Mouse (Mus musculus): ENCODE data around the gene Selenoh. TPM values are rescaled to one million over a fixed set of nuclear protein-coding genes. Genes with fewer than 3 reads are reported as not detected.

Selenoh gene
- polyA plus RNA-seq, 1 experiment from 2014 or later = 309 TPM

DNA sequence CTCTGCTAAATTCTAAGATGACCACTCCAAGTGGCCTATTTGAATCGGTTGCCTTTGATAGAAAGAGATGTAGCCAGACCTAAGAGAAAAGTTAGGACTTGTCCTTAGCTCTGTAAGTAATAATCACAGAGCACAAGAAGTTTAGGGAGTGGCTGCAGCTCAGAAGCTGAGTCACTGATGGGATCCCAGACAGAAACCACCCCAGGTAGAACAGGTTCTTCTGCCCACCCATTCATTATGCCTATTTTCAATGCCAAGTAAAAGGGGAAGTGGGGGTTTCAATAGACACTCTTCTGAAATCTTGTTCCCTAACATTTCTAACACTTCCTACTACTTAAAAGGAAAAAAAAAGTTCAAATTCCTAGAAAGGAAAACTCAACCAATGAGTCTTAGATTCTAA is 34.7 kb upstream of the Selenoh start:
- DNase-seq (ENCODE audit: low spot score) (no peak), ATAC-seq (replicated peaks; ENCODE audit: low FRiP score, low TSS enrichment, low read depth) (peak; percentile 64; the same call in 1 of the 2 replicates)
- Histone ChIP-seq H3K9ac (ENCODE audit: low read length) (no peak overlapping the region), H3K9me3 (ENCODE audit: control insufficient read depth, low read length) (no peaks in the 10 kb centered on the region), H3K36me3 (ENCODE audit: control insufficient read depth, insufficient read depth, low read length) (peaks cover 81% of the 10 kb centered on the region), H3K4me1 (replicated peaks; ENCODE audit: control insufficient read depth, insufficient read depth, low read length) (0 out of 2 replicates have a peak, but pooled peaks cover 4% of the 10 kb centered on the region), H3K27me3 (replicated peaks; ENCODE audit: control insufficient read depth, insufficient read depth, low read length) (no peaks in the 10 kb centered on the region), H3K4me2 (ENCODE audit: low read length) (no peak overlapping the region), H3K27ac (ENCODE audit: low read depth) (no peak overlapping the region), H3K4me3 (ENCODE audit: low read depth, low read length) (no peak overlapping the region)
- 89% methylated on average over 1 of the region's 1 CpGs for WGBS

DNA sequence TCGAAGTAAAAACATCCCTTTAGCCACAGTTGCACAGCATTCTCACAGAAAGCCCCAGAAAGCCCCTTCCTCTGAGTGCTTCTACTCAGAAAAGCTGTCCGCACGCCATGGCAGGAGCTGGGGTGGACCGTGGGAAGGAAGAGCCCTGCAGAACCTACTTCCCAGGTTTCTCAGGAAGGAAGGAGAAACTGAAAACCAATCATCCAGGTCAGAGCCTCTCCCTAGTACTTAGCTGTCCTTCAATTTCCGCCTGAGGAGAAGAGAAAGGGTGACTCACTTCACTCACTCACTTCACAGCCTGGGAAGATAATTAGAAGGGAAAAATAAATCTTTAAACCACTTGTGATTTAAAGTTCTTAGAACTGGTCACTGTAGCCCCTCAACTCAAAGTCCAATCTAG is 33.8 kb upstream of the Selenoh start:
- Histone ChIP-seq H3K27me3 (replicated peaks; ENCODE audit: control insufficient read depth, insufficient read depth, low read length) (no peaks in the 10 kb centered on the region), H3K9me3 (ENCODE audit: control insufficient read depth, low read length) (no peaks in the 10 kb centered on the region), H3K4me2 (ENCODE audit: low read length) (no peak overlapping the region), H3K36me3 (ENCODE audit: control insufficient read depth, insufficient read depth, low read length) (peaks cover 80% of the 10 kb centered on the region), H3K27ac (ENCODE audit: low read depth) (no peak overlapping the region), H3K9ac (ENCODE audit: low read length) (no peak overlapping the region), H3K4me1 (replicated peaks; ENCODE audit: control insufficient read depth, insufficient read depth, low read length) (0 out of 2 replicates have a peak, but pooled peaks cover 4% of the 10 kb centered on the region), H3K4me3 (ENCODE audit: low read depth, low read length) (no peak overlapping the region)
- no peak for ATAC-seq (replicated peaks; ENCODE audit: low FRiP score, low TSS enrichment, low read depth)
- no peak for DNase-seq (ENCODE audit: low spot score)
- WGBS = 88% methylated on average over 5 of the region's 5 CpGs

DNA sequence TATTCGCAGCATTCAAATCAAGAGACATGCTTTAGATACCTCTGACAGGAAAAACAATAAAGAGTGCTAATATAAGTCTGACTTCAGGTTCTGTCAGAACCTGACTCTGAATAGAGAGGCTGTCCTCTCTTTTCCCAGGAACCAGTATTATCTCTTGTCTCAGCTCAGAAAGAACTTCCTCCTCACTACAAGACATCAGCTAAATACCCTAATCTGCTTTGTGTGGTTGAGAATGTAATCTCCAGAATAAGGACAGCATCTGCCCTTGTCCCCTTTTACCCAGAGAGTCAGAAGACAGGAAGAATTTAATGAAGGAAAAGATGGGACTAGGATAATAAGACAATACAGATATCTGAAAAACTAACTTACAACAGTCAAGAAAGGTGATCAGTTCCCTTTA is 32.9 kb upstream of the Selenoh start:
- no peaks in the 10 kb centered on the region for H3K9me3 ChIP-seq (ENCODE audit: control insufficient read depth, low read length)
- H3K27ac ChIP-seq (ENCODE audit: low read depth) = no peak overlapping the region
- no peak overlapping the region for H3K4me3 ChIP-seq (ENCODE audit: low read depth, low read length)
- H3K4me1 ChIP-seq (replicated peaks; ENCODE audit: control insufficient read depth, insufficient read depth, low read length) = 0 out of 2 replicates have a peak, but pooled peaks cover 4% of the 10 kb centered on the region
- no peaks in the 10 kb centered on the region for H3K27me3 ChIP-seq (replicated peaks; ENCODE audit: control insufficient read depth, insufficient read depth, low read length)
- ATAC-seq (replicated peaks; ENCODE audit: low FRiP score, low TSS enrichment, low read depth) (no peak), DNase-seq (ENCODE audit: low spot score) (no peak)
- no peak overlapping the region for H3K9ac ChIP-seq (ENCODE audit: low read length)
- WGBS = 100% methylated on average over 1 of the region's 1 CpGs
- peaks cover 79% of the 10 kb centered on the region for H3K36me3 ChIP-seq (ENCODE audit: control insufficient read depth, insufficient read depth, low read length)
- H3K4me2 ChIP-seq (ENCODE audit: low read length) = no peak overlapping the region

DNA sequence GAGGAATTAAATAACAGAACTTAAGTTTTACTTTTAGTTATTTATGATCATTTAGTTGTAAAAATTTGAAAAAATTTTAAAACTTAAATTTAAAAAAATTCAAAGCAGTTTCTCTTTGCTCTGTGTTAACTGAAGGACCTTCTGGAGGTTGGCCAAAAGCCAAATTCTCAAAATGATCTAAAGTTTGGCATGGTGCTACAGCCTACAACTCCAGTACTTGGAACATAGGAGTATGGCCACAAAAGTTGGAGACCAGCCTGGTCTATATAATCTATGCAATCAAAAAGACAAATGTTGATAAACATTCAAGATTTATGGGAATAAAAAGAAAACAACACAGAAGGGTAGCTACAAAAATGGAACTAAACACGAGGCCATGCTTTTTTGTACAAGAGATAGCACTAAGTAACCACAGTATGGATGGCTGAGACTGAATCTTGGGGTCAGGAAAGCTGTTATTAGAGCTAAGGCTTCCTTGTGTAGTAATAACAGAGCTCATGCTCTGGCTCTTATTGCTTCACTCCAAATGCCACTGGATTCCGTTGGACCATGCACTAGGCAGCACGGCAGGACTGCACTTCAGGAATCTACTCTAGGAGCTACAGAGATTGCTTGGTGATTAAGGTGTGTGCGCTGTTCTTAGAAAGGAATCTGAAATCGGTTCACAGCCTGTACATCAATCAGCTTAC is 24.6 kb upstream of the Selenoh start:
- 79% methylated on average over 5 of the region's 5 CpGs for WGBS
- H3K9ac ChIP-seq (ENCODE audit: low read length) = no peak overlapping the region
- H3K36me3 ChIP-seq (ENCODE audit: control insufficient read depth, insufficient read depth, low read length) = peaks cover 89% of the 10 kb centered on the region
- no peak overlapping the region for H3K4me2 ChIP-seq (ENCODE audit: low read length)
- no peak overlapping the region for H3K4me3 ChIP-seq (ENCODE audit: low read depth, low read length)
- H3K4me1 ChIP-seq (replicated peaks; ENCODE audit: control insufficient read depth, insufficient read depth, low read length) = no peaks in the 10 kb centered on the region
- DNase-seq (ENCODE audit: low spot score) (no peak), ATAC-seq (replicated peaks; ENCODE audit: low FRiP score, low TSS enrichment, low read depth) (no peak)
- no peaks in the 10 kb centered on the region for H3K27me3 ChIP-seq (replicated peaks; ENCODE audit: control insufficient read depth, insufficient read depth, low read length)
- no peaks in the 10 kb centered on the region for H3K9me3 ChIP-seq (ENCODE audit: control insufficient read depth, low read length)
- no peak overlapping the region for H3K27ac ChIP-seq (ENCODE audit: low read depth)

DNA sequence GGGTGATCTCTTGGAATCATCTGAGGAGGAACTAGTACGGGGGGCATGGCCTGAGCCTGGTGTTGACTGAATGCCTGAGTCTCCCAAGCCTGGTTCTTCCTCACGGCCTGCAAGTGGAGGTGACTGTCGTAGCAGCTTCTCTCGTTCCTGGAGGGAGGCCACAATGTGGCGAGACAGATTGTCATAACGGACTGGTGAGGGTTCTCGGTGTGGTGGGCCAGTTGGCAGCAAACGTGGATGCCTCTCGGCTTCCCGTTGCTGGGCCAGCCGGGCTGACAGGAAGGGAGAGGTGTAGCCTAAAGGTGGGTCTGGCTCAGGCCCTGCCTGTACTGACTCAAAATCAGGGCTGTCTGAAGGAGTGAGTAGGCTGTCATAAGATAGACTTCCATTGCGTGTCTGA is 19.5 kb upstream of the Selenoh start:
- H3K9ac ChIP-seq (ENCODE audit: low read length) = no peak overlapping the region
- DNase-seq (ENCODE audit: low spot score) = no peak
- no peaks in the 10 kb centered on the region for H3K4me1 ChIP-seq (replicated peaks; ENCODE audit: control insufficient read depth, insufficient read depth, low read length)
- no peaks in the 10 kb centered on the region for H3K9me3 ChIP-seq (ENCODE audit: control insufficient read depth, low read length)
- H3K36me3 ChIP-seq (ENCODE audit: control insufficient read depth, insufficient read depth, low read length) = peaks cover 97% of the 10 kb centered on the region
- WGBS = 89% methylated on average over 12 of the region's 12 CpGs
- no peak for ATAC-seq (replicated peaks; ENCODE audit: low FRiP score, low TSS enrichment, low read depth)
- no peak overlapping the region for H3K4me3 ChIP-seq (ENCODE audit: low read depth, low read length)
- no peaks in the 10 kb centered on the region for H3K27me3 ChIP-seq (replicated peaks; ENCODE audit: control insufficient read depth, insufficient read depth, low read length)
- H3K27ac ChIP-seq (ENCODE audit: low read depth) = no peak overlapping the region
- H3K4me2 ChIP-seq (ENCODE audit: low read length) = no peak overlapping the region

DNA sequence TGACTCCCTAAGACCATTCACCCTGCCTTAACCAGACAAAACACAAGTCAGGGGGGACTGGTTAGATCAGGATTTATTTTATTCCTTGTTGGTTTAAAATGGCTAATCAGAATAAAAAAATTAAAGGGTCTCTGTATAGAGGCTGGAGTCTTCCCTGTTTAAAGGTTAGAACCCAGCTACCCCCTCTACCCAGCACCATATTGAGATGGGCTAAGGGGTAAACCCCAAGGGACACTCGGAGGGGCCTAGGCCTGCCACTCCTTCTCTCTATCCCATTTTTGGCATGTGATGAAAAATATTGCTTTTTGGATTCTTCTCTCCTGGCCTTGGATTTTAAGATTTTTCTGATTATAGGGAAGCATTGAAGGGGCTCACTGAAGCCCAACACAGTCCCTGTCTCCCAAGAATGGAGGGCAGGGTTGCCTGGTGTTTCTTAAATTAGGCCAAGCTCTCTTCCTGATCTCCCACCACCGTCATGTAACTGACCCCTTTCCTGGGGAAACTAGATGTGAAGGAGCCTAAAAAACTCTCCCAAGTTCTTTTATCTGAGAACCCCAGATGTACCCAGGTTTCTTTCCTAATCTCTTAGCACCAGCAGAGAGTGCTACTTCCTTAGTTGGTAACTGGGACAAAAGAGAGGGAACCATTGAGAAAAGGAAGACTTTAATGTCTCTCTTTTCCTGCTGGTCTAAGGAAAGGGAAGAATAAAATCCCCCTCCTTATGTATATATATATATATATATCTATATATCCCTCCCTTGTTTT is 17.7 kb upstream of the Selenoh start:
- no peak overlapping the region for H3K27ac ChIP-seq (ENCODE audit: low read depth)
- DNase-seq (ENCODE audit: low spot score) (peak; percentile 21), ATAC-seq (replicated peaks; ENCODE audit: low FRiP score, low TSS enrichment, low read depth) (no peak)
- peaks cover 82% of the 10 kb centered on the region for H3K36me3 ChIP-seq (ENCODE audit: control insufficient read depth, insufficient read depth, low read length)
- H3K9me3 ChIP-seq (ENCODE audit: control insufficient read depth, low read length) = no peaks in the 10 kb centered on the region
- no peaks in the 10 kb centered on the region for H3K4me1 ChIP-seq (replicated peaks; ENCODE audit: control insufficient read depth, insufficient read depth, low read length)
- no peak overlapping the region for H3K4me3 ChIP-seq (ENCODE audit: low read depth, low read length)
- 76% methylated on average over 2 of the region's 2 CpGs for WGBS
- no peaks in the 10 kb centered on the region for H3K27me3 ChIP-seq (replicated peaks; ENCODE audit: control insufficient read depth, insufficient read depth, low read length)
- no peak overlapping the region for H3K4me2 ChIP-seq (ENCODE audit: low read length)
- H3K9ac ChIP-seq (ENCODE audit: low read length) = no peak overlapping the region

DNA sequence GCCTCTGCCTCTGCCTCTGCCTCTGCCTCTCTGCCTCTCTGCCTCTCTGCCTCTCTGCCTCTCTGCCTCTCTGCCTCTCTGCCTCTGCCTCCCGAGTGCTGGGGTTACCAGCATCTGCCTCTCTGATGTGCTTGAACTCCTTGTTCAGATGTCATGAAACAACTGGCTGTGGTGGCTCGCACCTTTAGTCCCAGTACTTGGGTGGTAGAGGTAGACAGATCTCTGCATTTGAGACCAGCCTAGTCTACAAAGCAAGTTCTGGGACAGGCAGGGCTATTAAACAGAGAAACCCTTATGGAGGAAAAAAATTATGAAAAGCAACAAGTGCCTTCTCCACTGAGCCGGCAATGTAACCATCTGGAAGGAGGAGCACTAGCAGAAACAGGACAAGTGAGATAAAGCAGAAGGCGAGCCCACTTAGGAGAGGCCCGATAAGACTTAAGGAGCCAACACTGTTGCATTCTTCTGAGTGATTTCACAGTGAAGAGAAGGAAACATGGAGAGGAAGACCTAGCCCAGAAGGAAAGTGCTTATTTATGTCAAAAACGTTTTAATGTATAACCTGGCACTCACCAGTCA is 12.1 kb upstream of the Selenoh start:
- Histone ChIP-seq H3K9me3 (ENCODE audit: control insufficient read depth, low read length) (no peaks in the 10 kb centered on the region), H3K27me3 (replicated peaks; ENCODE audit: control insufficient read depth, insufficient read depth, low read length) (no peaks in the 10 kb centered on the region), H3K4me3 (ENCODE audit: low read depth, low read length) (no peak overlapping the region), H3K27ac (ENCODE audit: low read depth) (no peak overlapping the region), H3K36me3 (ENCODE audit: control insufficient read depth, insufficient read depth, low read length) (peaks cover 35% of the 10 kb centered on the region), H3K4me2 (ENCODE audit: low read length) (no peak overlapping the region), H3K9ac (ENCODE audit: low read length) (no peak overlapping the region), H3K4me1 (replicated peaks; ENCODE audit: control insufficient read depth, insufficient read depth, low read length) (peaks cover 10% of the 10 kb centered on the region)
- ATAC-seq (replicated peaks; ENCODE audit: low FRiP score, low TSS enrichment, low read depth) (no peak), DNase-seq (ENCODE audit: low spot score) (peak; percentile 18)
- WGBS = 53% methylated on average over 6 of the region's 6 CpGs

DNA sequence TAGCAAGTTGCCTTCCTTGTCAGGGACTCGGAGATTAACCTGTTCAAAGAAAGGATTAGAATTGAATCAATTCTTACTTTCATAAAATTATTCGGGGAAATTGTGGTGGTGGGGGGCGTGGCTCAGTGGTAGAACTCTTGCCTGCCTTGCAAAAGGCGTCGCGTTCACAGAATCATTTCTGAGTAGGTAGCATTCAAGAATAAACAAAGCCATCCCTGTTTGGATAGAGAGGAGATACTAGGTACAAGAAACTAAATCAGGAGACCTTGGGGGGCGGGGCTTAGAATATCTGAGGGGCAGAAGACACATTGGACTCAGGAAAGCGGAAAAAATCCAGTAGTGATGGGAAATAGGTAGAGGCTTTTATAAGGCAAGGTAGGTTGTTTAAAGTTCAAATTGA is 8.4 kb upstream of the Selenoh start, which contains the start of gene Tmx2:
Gene Tmx2 (minus strand): TSS at position 125 of the 400 bp plus-strand sequence.
- Histone ChIP-seq H3K4me2 (ENCODE audit: low read length) (peak within 1 kb of the TSS; percentile 96), H3K27ac (ENCODE audit: low read depth) (no peak within 1 kb of the TSS), H3K4me1 (replicated peaks; ENCODE audit: control insufficient read depth, insufficient read depth, low read length) (peaks cover 19% of the 10 kb centered on the region), H3K27me3 (replicated peaks; ENCODE audit: control insufficient read depth, insufficient read depth, low read length) (no peaks in the 10 kb centered on the region), H3K36me3 (ENCODE audit: control insufficient read depth, insufficient read depth, low read length) (peaks cover 31% of the 10 kb centered on the region), H3K9ac (ENCODE audit: low read length) (peak within 1 kb of the TSS; percentile 75), H3K9me3 (ENCODE audit: control insufficient read depth, low read length) (no peaks in the 10 kb centered on the region), H3K4me3 (ENCODE audit: low read depth, low read length) (peak within 1 kb of the TSS; percentile 96)
- WGBS = 14% methylated on average over 8 of the region's 8 CpGs
- ATAC-seq (replicated peaks; ENCODE audit: low FRiP score, low TSS enrichment, low read depth) (no peak), DNase-seq (ENCODE audit: low spot score) (peak; percentile 48)
